Mouse (Mus musculus) lung, adult 2 months (tissue): Measurements from ENCODE around the gene Tcte1. TPM values are rescaled to one million over a fixed set of nuclear protein-coding genes. Genes with fewer than 3 reads are reported as not detected.

Experiments used
- DNase-seq: peaks from one replicate; pipeline ENCODE4 v3.0.0; 2022
- H3K4me1 ChIP-seq: fragments of 200-500 bp; 2 replicates; pipeline ENCODE4 v1.6.1; 2011; ENCODE audit warnings: low read length; ENCODE audit not compliant: control insufficient read depth, insufficient read depth
- H3K4me3 ChIP-seq: fragments of 200-500 bp; replicated peaks from 2 replicates; pipeline ENCODE3; 2011; ENCODE audit warnings: low read depth, mild to moderate bottlenecking, control low read depth, low read length; ENCODE audit errors: extremely low read depth
- CTCF ChIP-seq: fragments of 200-500 bp; IDR thresholded peaks from 2 replicates; pipeline ENCODE4 v1.5.1; 2011; ENCODE audit warnings: mild to moderate bottlenecking, low read length, control low read depth; ENCODE audit not compliant: insufficient read depth
- POLR2A ChIP-seq: fragments of 200-500 bp; IDR thresholded peaks from 2 replicates; pipeline ENCODE4 v1.6.1; 2011; ENCODE audit warnings: low read depth, mild to moderate bottlenecking, control low read depth, low read length, borderline replicate concordance; ENCODE audit errors: extremely low read depth
- WGBS: fragments of 180-500 bp; shearing (Covaris S2); methylation state at CpG from one replicate; pipeline ENCODE4 v1.1.7; 2018; 5-methylcytosine and 5-hydroxymethylcytosine counted together
- polyA plus RNA-seq: library from polyadenylated mRNA; depleted of rRNA; stranded (reverse); fragments of >200 nt; gene quantifications from 2 replicates; pipeline ENCODE4 v1.2.3, GENCODE M21; 2012; rRNA removed

Gene Tcte1
- polyA plus RNA-seq: 10.8 and 11.0 TPM in 2 replicates

GRCm38 (mm10) chr17:45523263-45523662, at the start of gene Tcte1:
TSS of gene Tcte1 (plus strand) at chr17:45523434.
- DNase-seq: no peak
- H3K4me3 ChIP-seq: no peak within 1 kb of the TSS
- TF ChIP-seq CTCF (no peak), POLR2A (no peak)
- no peaks in the 10 kb centered on the region for H3K4me1 ChIP-seq
- 3% methylated on average over 21 of the region's 21 CpGs for WGBS

- TF ChIP-seq CTCF (no peak), POLR2A (no peak)
- Histone ChIP-seq H3K4me1 (0 out of 2 replicates have a peak, but pooled peaks cover 2% of the 10 kb centered on the region), H3K4me3 (no peak overlapping the region)
- no peak for DNase-seq
- 73% methylated on average over 6 of the region's 6 CpGs for WGBS
Observed at GRCm38 (mm10) chr17:45473667-45474066, 49.6 kb upstream of the Tcte1 start.

GRCm38 (mm10) chr17:45474146-45474545, 49.1 kb upstream of the Tcte1 start:
- no peak for DNase-seq
- Histone ChIP-seq H3K4me1 (0 out of 2 replicates have a peak, but pooled peaks cover 2% of the 10 kb centered on the region), H3K4me3 (no peak overlapping the region)
- 67% methylated on average over 8 of the region's 8 CpGs for WGBS
- no peak for TF ChIP-seq CTCF
- no peak for TF ChIP-seq POLR2A

DNA sequence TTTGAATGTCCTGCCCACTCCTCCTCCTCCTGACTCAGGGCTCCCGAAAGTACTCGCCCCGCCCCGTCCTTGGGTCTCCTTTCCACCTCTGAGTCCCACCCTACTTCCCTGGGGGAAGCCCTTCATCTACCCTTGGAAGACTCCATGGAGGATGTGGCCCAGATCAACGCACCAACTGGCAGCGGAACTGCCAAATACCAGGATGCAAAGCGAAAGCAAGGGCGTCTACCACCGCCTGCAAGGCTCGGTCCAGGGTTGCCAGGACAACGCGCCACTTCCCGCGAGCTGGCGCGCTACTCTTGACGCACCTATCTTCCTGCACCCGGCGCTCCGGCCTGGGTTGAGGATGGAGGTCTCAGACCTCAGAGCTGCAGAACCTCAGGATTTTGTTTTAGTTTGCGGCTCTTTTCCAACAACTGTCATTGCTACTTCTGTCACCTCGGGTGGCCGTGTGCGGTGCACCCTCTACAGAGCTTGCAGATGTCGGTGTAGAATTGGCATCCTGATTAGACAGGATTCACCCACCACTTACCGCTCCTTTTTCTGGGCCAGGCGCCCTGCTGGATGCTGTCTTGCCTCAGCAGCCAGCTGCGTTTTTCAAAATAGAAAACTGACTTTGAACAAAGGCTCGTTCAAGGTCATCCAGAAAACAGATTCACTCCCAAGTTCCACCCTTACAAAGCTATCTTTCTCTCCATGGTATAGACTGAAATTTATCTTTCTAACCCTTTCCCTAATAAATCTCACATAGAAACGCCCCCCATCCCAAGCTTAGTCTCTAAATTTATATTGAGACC, 48.4 kb upstream of the Tcte1 start, which contains the start of gene Spats1:
TSS of gene Spats1 (minus strand) at position 747 of the 797 bp plus-strand sequence.
- Histone ChIP-seq H3K4me1 (0 out of 2 replicates have a peak, but pooled peaks cover 2% of the 10 kb centered on the region), H3K4me3 (peak within 1 kb of the TSS; percentile 25)
- TF ChIP-seq CTCF (no peak), POLR2A (no peak)
- DNase-seq: peak; percentile 19
- WGBS: 4% methylated on average over 30 of the region's 30 CpGs

GRCm38 (mm10) chr17:45478234-45478825, 44.9 kb upstream of the Tcte1 start:
- peak; percentile 73 for DNase-seq
- no peak for TF ChIP-seq POLR2A
- TF ChIP-seq CTCF: peak; percentile 99
- WGBS: 5% methylated on average over 12 of the region's 12 CpGs
- Histone ChIP-seq H3K4me1 (0 out of 2 replicates have a peak, but pooled peaks cover 2% of the 10 kb centered on the region), H3K4me3 (no peak overlapping the region)

GRCm38 (mm10) chr17:45480429-45480828, 42.8 kb upstream of the Tcte1 start:
- DNase-seq: no peak
- Histone ChIP-seq H3K4me1 (no peaks in the 10 kb centered on the region), H3K4me3 (no peak overlapping the region)
- TF ChIP-seq CTCF (0 out of 2 replicates have a peak, but pooled peaks have one; percentile 5), POLR2A (no peak)
- WGBS: 28% methylated on average over 2 of the region's 2 CpGs

- Histone ChIP-seq H3K4me3 (no peak overlapping the region), H3K4me1 (no peaks in the 10 kb centered on the region)
- WGBS: 84% methylated on average over 7 of the region's 7 CpGs
- no peak for DNase-seq
- no peak for TF ChIP-seq CTCF
- no peak for TF ChIP-seq POLR2A
Observed at GRCm38 (mm10) chr17:45485581-45485980, 37.7 kb upstream of the Tcte1 start.

GRCm38 (mm10) chr17:45487216-45487615, 36.0 kb upstream of the Tcte1 start:
- Histone ChIP-seq H3K4me3 (no peak overlapping the region), H3K4me1 (no peaks in the 10 kb centered on the region)
- TF ChIP-seq POLR2A (no peak), CTCF (no peak)
- 11% methylated on average over 5 of the region's 5 CpGs for WGBS
- DNase-seq: no peak

GRCm38 (mm10) chr17:45488321-45489254, 34.6 kb upstream of the Tcte1 start:
- no peak overlapping the region for H3K4me3 ChIP-seq
- no peak for DNase-seq
- TF ChIP-seq POLR2A (no peak), CTCF (no peak)
- no peaks in the 10 kb centered on the region for H3K4me1 ChIP-seq
- WGBS: 77% methylated on average over 23 of the region's 23 CpGs
